In genomic region chr17:24936259-24937237, GRCm38 (mm10) we compare ENCODE assay signal across 7 mouse cellular contexts. TPM values are rescaled to one million over a fixed set of nuclear protein-coding genes. Genes with fewer than 3 reads are reported as not detected.
DNase-seq lines count a peak whose midpoint lies in the region; ATAC-seq and TF ChIP-seq lines count a peak whose summit lies in the region.

Mapk8ip3 (minus strand) TSS chr17:24936977.

- WGBS in embryonic facial prominence, embryonic 12.5 days = under 1% methylated on average over 78 of the region's 78 CpGs
- WGBS in kidney, adult 2 months = under 1% methylated on average over 78 of the region's 78 CpGs
- WGBS in limb, embryonic 12.5 days = under 1% methylated on average over 78 of the region's 78 CpGs
- WGBS in midbrain, embryonic 15.5 days = under 1% methylated on average over 78 of the region's 78 CpGs
- under 1% methylated on average over 78 of the region's 78 CpGs for WGBS in spleen, adult 2 months

- H3K4me2 ChIP-seq in embryonic facial prominence, embryonic 12.5 days (replicated peaks) = peak within 1 kb of the TSS; percentile 77
- H3K4me2 ChIP-seq in limb, embryonic 12.5 days = peak within 1 kb of the TSS; percentile 77
- peak within 1 kb of the TSS; percentile 72 for H3K4me2 ChIP-seq in midbrain, embryonic 15.5 days

- peak; percentile 97 for DNase-seq in adrenal gland, postnatal 25 days
- peak; percentile 97 for DNase-seq in heart, adult 18-20 months
- DNase-seq in kidney, adult 2 months = peak; percentile 96
- peak; percentile 82 to 96 for DNase-seq in spleen, adult 2 months (ENCODE audit: low read depth in 1 of 2, low spot score in 2 of 2)

- no peaks in the 10 kb centered on the region for H3K27me3 ChIP-seq in embryonic facial prominence, embryonic 12.5 days
- H3K27me3 ChIP-seq in kidney, adult 2 months (replicated peaks; ENCODE audit: control insufficient read depth, insufficient read depth, low read length) = no peaks in the 10 kb centered on the region
- no peaks in the 10 kb centered on the region for H3K27me3 ChIP-seq in limb, embryonic 12.5 days
- no peaks in the 10 kb centered on the region for H3K27me3 ChIP-seq in midbrain, embryonic 15.5 days (replicated peaks)
- no peaks in the 10 kb centered on the region for H3K27me3 ChIP-seq in spleen, adult 2 months (ENCODE audit: control insufficient read depth, insufficient read depth, low read length)

- no peaks in the 10 kb centered on the region for H3K36me3 ChIP-seq in embryonic facial prominence, embryonic 12.5 days
- no peaks in the 10 kb centered on the region for H3K36me3 ChIP-seq in kidney, adult 2 months (ENCODE audit: control insufficient read depth, insufficient read depth, low read length)
- peaks cover 20% of the 10 kb centered on the region; the same call in 1 of the 2 replicates for H3K36me3 ChIP-seq in limb, embryonic 12.5 days
- no peaks in the 10 kb centered on the region for H3K36me3 ChIP-seq in midbrain, embryonic 15.5 days (replicated peaks)
- 0 out of 2 replicates have a peak, but pooled peaks cover 2% of the 10 kb centered on the region for H3K36me3 ChIP-seq in spleen, adult 2 months (ENCODE audit: control insufficient read depth, insufficient read depth, low read length)

- peak; percentile 13 for TF ChIP-seq POLR2A in kidney, adult 2 months (IDR thresholded peaks at IDR 0.05; ENCODE audit: low read depth, low read length)
- peak; percentile 28 for TF ChIP-seq POLR2A in spleen, adult 2 months (IDR thresholded peaks at IDR 0.05; ENCODE audit: low read depth, low read length)

- peak within 1 kb of the TSS; percentile 98 for H3K4me3 ChIP-seq in embryonic facial prominence, embryonic 12.5 days
- peak within 1 kb of the TSS; percentile 87 for H3K4me3 ChIP-seq in kidney, adult 2 months (ENCODE audit: insufficient read depth, low read depth, low read length)
- H3K4me3 ChIP-seq in limb, embryonic 12.5 days (replicated peaks) = peak within 1 kb of the TSS; percentile 94
- peak within 1 kb of the TSS; percentile 77 for H3K4me3 ChIP-seq in midbrain, embryonic 15.5 days
- peak within 1 kb of the TSS; percentile 91 for H3K4me3 ChIP-seq in spleen, adult 2 months (ENCODE audit: extremely low read depth, insufficient read depth, insufficient read length)

- H3K9me3 ChIP-seq in embryonic facial prominence, embryonic 12.5 days = no peaks in the 10 kb centered on the region
- H3K9me3 ChIP-seq in limb, embryonic 12.5 days = no peaks in the 10 kb centered on the region
- no peaks in the 10 kb centered on the region for H3K9me3 ChIP-seq in midbrain, embryonic 15.5 days

- peak within 1 kb of the TSS; percentile 90 for H3K9ac ChIP-seq in embryonic facial prominence, embryonic 12.5 days
- peak within 1 kb of the TSS; percentile 87 for H3K9ac ChIP-seq in limb, embryonic 12.5 days (replicated peaks)
- H3K9ac ChIP-seq in midbrain, embryonic 15.5 days = peak within 1 kb of the TSS; percentile 93

- peaks cover 15% of the 10 kb centered on the region for H3K4me1 ChIP-seq in embryonic facial prominence, embryonic 12.5 days
- H3K4me1 ChIP-seq in kidney, adult 2 months (ENCODE audit: control insufficient read depth, insufficient read depth, low read length) = peaks cover 17% of the 10 kb centered on the region
- peaks cover 20% of the 10 kb centered on the region for H3K4me1 ChIP-seq in limb, embryonic 12.5 days (replicated peaks)
- H3K4me1 ChIP-seq in midbrain, embryonic 15.5 days = peaks cover 37% of the 10 kb centered on the region
- peaks cover 5% of the 10 kb centered on the region; the same call in 1 of the 2 replicates for H3K4me1 ChIP-seq in spleen, adult 2 months (ENCODE audit: control insufficient read depth, insufficient read depth, insufficient read length)

- peak; percentile 97 for ATAC-seq in embryonic facial prominence, embryonic 12.5 days (ENCODE audit: insufficient number of reproducible peaks, insufficient read depth, low FRiP score, low TSS enrichment)
- peak; percentile 96 for ATAC-seq in limb, embryonic 12.5 days (ENCODE audit: insufficient number of reproducible peaks, insufficient read depth, low FRiP score, low TSS enrichment, low read depth)
- ATAC-seq in midbrain, embryonic 15.5 days (replicated peaks) = peak; percentile 99

- 0 out of 2 replicates have a peak, but pooled peaks have one; percentile 23 for TF ChIP-seq CTCF in kidney, adult 2 months (conservative IDR thresholded peaks at IDR 0.05; ENCODE audit: insufficient read depth, insufficient read length, low read depth, low read length)
- TF ChIP-seq CTCF in spleen, adult 2 months (IDR thresholded peaks at IDR 0.05; ENCODE audit: extremely low read depth, insufficient read depth, insufficient read length, insufficient replicate concordance) = 0 out of 2 replicates have a peak, but pooled peaks have one; percentile 2

- H3K27ac ChIP-seq in embryonic facial prominence, embryonic 12.5 days = peak within 1 kb of the TSS; percentile 81
- peak within 1 kb of the TSS; percentile 64 for H3K27ac ChIP-seq in kidney, adult 2 months (ENCODE audit: insufficient read depth, low read depth, low read length)
- H3K27ac ChIP-seq in limb, embryonic 12.5 days = peak within 1 kb of the TSS; percentile 76
- peak within 1 kb of the TSS; percentile 89 for H3K27ac ChIP-seq in midbrain, embryonic 15.5 days
- H3K27ac ChIP-seq in spleen, adult 2 months (ENCODE audit: insufficient read depth, low read length) = peak within 1 kb of the TSS; percentile 83

RNA-seq across cellular contexts. Expression of gene Mapk8ip3, which starts in this region (rescaled TPM):
- total RNA-seq in adrenal gland, postnatal 25 days (2021) = 157 and 177 TPM in 2 replicates
- polyA plus RNA-seq in embryonic facial prominence, embryonic 12.5 days (2016; fragmentation: Nextera tagmentation; extraction: Ambion mirVana) = 55.8 and 59.5 TPM in 2 replicates
- total RNA-seq in heart, adult 18-20 months (2021) = 10 to 100 TPM; 55.9 to 64.8 TPM
- 58.1 and 69.1 TPM in 2 replicates for polyA plus RNA-seq in kidney, adult 2 months (2012; rRNA removed)
- polyA plus RNA-seq in limb, embryonic 12.5 days (2016; fragmentation: Nextera tagmentation; extraction: Ambion mirVana) = 45.0 and 46.5 TPM in 2 replicates
- polyA plus RNA-seq in midbrain, embryonic 15.5 days (2015; fragmentation: Nextera tagmentation; extraction: Ambion mirVana) = 99.5 and 112 TPM in 2 replicates
- 127 and 135 TPM in 2 replicates for polyA plus RNA-seq in spleen, adult 2 months (2012; rRNA removed)

Comparison
In these comparisons a context has a peak if more than half of its experiments do, and no peak if none do; other contexts are left out.
1. Peak in every context shown above with its lines: DNase-seq, ATAC-seq, H3K4me3 ChIP-seq and H3K27ac ChIP-seq.